Mouse (Mus musculus) small intestine, adult 2 months (tissue): ENCODE data around the gene Nol10.

Experiments used
- CTCF ChIP-seq: fragments of 200-500 bp; IDR thresholded peaks from 2 replicates; pipeline ENCODE4 v1.5.1; 2012; ENCODE audit warnings: low read depth, mild to moderate bottlenecking, control low read depth, inconsistent platforms, low read length, moderate library complexity, mixed read lengths; ENCODE audit not compliant: insufficient replicate concordance, insufficient read length; ENCODE audit errors: extremely low read depth
- POLR2A ChIP-seq: fragments of 200-500 bp; IDR thresholded peaks from 2 replicates; pipeline ENCODE4 v1.6.1; 2012; ENCODE audit warnings: low read depth, mild to moderate bottlenecking, control low read depth, inconsistent platforms, low read length, moderate library complexity

DNA sequence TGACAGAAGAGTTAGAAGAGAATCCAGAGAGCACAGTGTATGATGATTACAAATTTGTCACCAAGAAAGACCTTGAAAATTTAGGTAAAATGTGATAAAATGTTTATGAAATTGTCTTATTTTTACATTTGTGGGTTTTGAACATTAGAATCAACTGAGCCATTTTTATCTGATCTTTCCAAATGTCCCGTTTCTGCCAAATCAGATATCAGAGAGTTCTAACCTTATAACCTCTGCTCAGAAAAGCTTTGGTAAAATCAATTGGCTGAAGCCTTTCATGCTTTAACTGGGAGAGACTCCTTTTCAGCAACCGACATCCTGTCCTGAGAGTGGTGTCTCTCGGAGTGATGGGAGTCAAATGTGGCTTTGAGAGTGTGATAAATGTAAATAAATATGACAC, 53.9 kb downstream of the Nol10 start:
- TF ChIP-seq CTCF (no peak), POLR2A (no peak)
